10 mouse cellular contexts compared by ENCODE assay signal in genomic region chr14:27367117-27367711, GRCm38 (mm10).
A peak's percentile ranks its signal among the peaks of the same experiment; 100 is the strongest.
DNase-seq lines count a peak whose midpoint lies in the region; ATAC-seq and TF ChIP-seq lines count a peak whose summit lies in the region.
"Had no signal": no experiment of that assay in that cellular context is flagged by ENCODE, and none has a peak within 500 bp of the region (broad histone marks: within the 10 kb centered on the region; RNA-seq: fewer than 3 reads in every experiment).

No protein-coding gene starts in this region.

- no peak overlapping the region for H3K4me3 ChIP-seq in kidney, adult 2 months (ENCODE audit: insufficient read depth, low read depth, low read length)
- H3K4me3 ChIP-seq in embryonic facial prominence, embryonic 11.5 days (ENCODE audit: low read depth, low read length), result no peak overlapping the region
- H3K4me3 ChIP-seq in limb, embryonic 15.5 days, result no peak overlapping the region
- H3K4me3 ChIP-seq in midbrain, embryonic 13.5 days (replicated peaks), result no peak overlapping the region

- ATAC-seq in common myeloid progenitor, adult 5-6 weeks (replicated peaks; ENCODE audit: low read depth, poor library complexity, severe bottlenecking), result 0 out of 2 replicates have a peak, but pooled peaks have one; percentile 16
- 0 out of 2 replicates have a peak, but pooled peaks have one; percentile 23 for ATAC-seq in embryonic facial prominence, embryonic 11.5 days (replicated peaks; ENCODE audit: insufficient number of reproducible peaks, low FRiP score, low TSS enrichment, low read depth)
- ATAC-seq in limb, embryonic 15.5 days (ENCODE audit: insufficient number of reproducible peaks, low FRiP score, low TSS enrichment, low read depth), result peak; percentile 82
- no peak for ATAC-seq in midbrain, embryonic 13.5 days
- ATAC-seq: intestine, postnatal 0 days had no signal

- TF ChIP-seq CTCF in kidney, adult 2 months (conservative IDR thresholded peaks at IDR 0.05; ENCODE audit: insufficient read depth, insufficient read length, low read depth, low read length), result no peak

- peak; percentile 73 for DNase-seq in kidney, adult 2 months
- no peak for DNase-seq in kidney, adult 18-20 months
- no peak for DNase-seq in embryonic facial prominence, embryonic 11.5 days (ENCODE audit: low spot score)
- DNase-seq in ovary, postnatal 14 days (ENCODE audit: low spot score), result no peak
- DNase-seq: cerebellum, postnatal 10 days; lung, postnatal 4 days had no signal

- H3K4me2 ChIP-seq in embryonic facial prominence, embryonic 11.5 days (ENCODE audit: low read depth, low read length), result no peak overlapping the region
- H3K4me2 ChIP-seq in limb, embryonic 15.5 days, result peak overlapping the region; percentile 24; the same call in 1 of the 2 replicates
- no peak overlapping the region for H3K4me2 ChIP-seq in midbrain, embryonic 13.5 days (replicated peaks)

- no peak for TF ChIP-seq POLR2A in kidney, adult 2 months (IDR thresholded peaks at IDR 0.05; ENCODE audit: low read depth, low read length)

- WGBS in kidney, adult 2 months, result 52% methylated on average over 10 of the region's 10 CpGs
- WGBS in embryonic facial prominence, embryonic 11.5 days, result 45% methylated on average over 10 of the region's 10 CpGs
- WGBS in limb, embryonic 15.5 days, result 33% methylated on average over 10 of the region's 10 CpGs
- 84% methylated on average over 10 of the region's 10 CpGs for WGBS in midbrain, embryonic 13.5 days

- H3K9ac ChIP-seq in embryonic facial prominence, embryonic 11.5 days (replicated peaks; ENCODE audit: low read length), result no peak overlapping the region
- H3K9ac ChIP-seq in limb, embryonic 15.5 days, result no peak overlapping the region
- no peak overlapping the region for H3K9ac ChIP-seq in midbrain, embryonic 13.5 days (replicated peaks)

- peaks cover 33% of the 10 kb centered on the region for H3K4me1 ChIP-seq in kidney, adult 2 months (ENCODE audit: control insufficient read depth, insufficient read depth, low read length)
- H3K4me1 ChIP-seq in embryonic facial prominence, embryonic 11.5 days (ENCODE audit: control insufficient read depth, insufficient read depth, low read length), result no peaks in the 10 kb centered on the region
- peaks cover 32% of the 10 kb centered on the region for H3K4me1 ChIP-seq in limb, embryonic 15.5 days
- no peaks in the 10 kb centered on the region for H3K4me1 ChIP-seq in midbrain, embryonic 13.5 days (replicated peaks)

- no peaks in the 10 kb centered on the region for H3K36me3 ChIP-seq in kidney, adult 2 months (ENCODE audit: control insufficient read depth, insufficient read depth, low read length)
- H3K36me3 ChIP-seq in embryonic facial prominence, embryonic 11.5 days (replicated peaks; ENCODE audit: control insufficient read depth, insufficient read depth, low read depth, low read length), result no peaks in the 10 kb centered on the region
- H3K36me3 ChIP-seq in limb, embryonic 15.5 days, result no peaks in the 10 kb centered on the region
- H3K36me3 ChIP-seq in midbrain, embryonic 13.5 days, result no peaks in the 10 kb centered on the region

- H3K9me3 ChIP-seq in embryonic facial prominence, embryonic 11.5 days (replicated peaks; ENCODE audit: control insufficient read depth, low read length), result no peaks in the 10 kb centered on the region
- no peaks in the 10 kb centered on the region for H3K9me3 ChIP-seq in limb, embryonic 15.5 days
- no peaks in the 10 kb centered on the region for H3K9me3 ChIP-seq in midbrain, embryonic 13.5 days

- H3K27me3 ChIP-seq in kidney, adult 2 months (replicated peaks; ENCODE audit: control insufficient read depth, insufficient read depth, low read length), result no peaks in the 10 kb centered on the region
- H3K27me3 ChIP-seq in embryonic facial prominence, embryonic 11.5 days (ENCODE audit: control insufficient read depth, insufficient read depth, low read length), result no peaks in the 10 kb centered on the region
- H3K27me3 ChIP-seq in limb, embryonic 15.5 days, result no peaks in the 10 kb centered on the region
- no peaks in the 10 kb centered on the region for H3K27me3 ChIP-seq in midbrain, embryonic 13.5 days

- H3K27ac ChIP-seq in kidney, adult 2 months (ENCODE audit: insufficient read depth, low read depth, low read length), result peak overlapping the region; percentile 58
- H3K27ac ChIP-seq in embryonic facial prominence, embryonic 11.5 days (replicated peaks; ENCODE audit: low read depth, low read length), result no peak overlapping the region
- peak overlapping the region; percentile 80 for H3K27ac ChIP-seq in limb, embryonic 15.5 days
- no peak overlapping the region for H3K27ac ChIP-seq in midbrain, embryonic 13.5 days

Comparison
In these comparisons a context has a peak if more than half of its experiments do, and no peak if none do; other contexts are left out.
1. H3K27ac ChIP-seq: peak in kidney, adult 2 months (single experiment) and limb, embryonic 15.5 days (single experiment); none in embryonic facial prominence, embryonic 11.5 days (single experiment) and midbrain, embryonic 13.5 days (single experiment).